Mouse (Mus musculus): ENCODE results near the gene Elp1.

DNA sequence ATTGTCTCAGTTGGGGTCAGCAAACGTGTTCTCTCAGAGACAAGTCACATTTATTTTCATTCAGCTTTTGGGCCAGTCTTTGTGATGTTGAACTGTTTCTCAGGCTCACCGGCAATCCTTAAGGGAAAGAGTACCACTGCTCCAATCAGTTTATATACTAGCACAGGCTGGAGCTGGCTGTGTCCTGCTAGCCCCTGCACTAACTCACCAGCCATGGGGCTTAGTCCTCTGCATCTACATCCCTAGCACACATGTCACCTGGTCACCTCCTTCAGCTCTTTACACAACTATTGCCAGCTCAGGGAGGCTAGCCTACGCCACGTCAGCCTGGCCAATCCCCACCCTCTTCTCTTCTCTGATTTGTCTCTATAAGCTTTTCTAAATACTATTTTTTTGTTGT lies 59.4 kb downstream of the Elp1 start:
- no peak for TF ChIP-seq CTCF (IDR thresholded peaks at IDR 0.05; ENCODE audit: low read depth, low read length)
- no peak for TF ChIP-seq EP300 (IDR thresholded peaks at IDR 0.05; ENCODE audit: insufficient read depth, low read depth, low read length)
- no peak for TF ChIP-seq POLR2A (IDR thresholded peaks at IDR 0.05; ENCODE audit: insufficient read depth, low read length)

Measured in ES-Bruce4 (cell line).